ENCODE assay signal across 16 mouse cellular contexts in genomic region chr2:62398115-62398875, GRCm38 (mm10). TPM values are rescaled to one million over a fixed set of nuclear protein-coding genes. Genes with fewer than 3 reads are reported as not detected.
"Had no signal": no experiment of that assay in that cellular context is flagged by ENCODE, and none has a peak within 500 bp of the region (broad histone marks: within the 10 kb centered on the region; RNA-seq: fewer than 3 reads in every experiment).

No protein-coding gene starts in this region.

- H3K4me2 ChIP-seq: neural tube, embryonic 15.5 days had no signal

- H3K27ac ChIP-seq: layer of hippocampus, adult 2 months; liver, embryonic 14.5 days; macrophage; neural tube, embryonic 15.5 days had no signal

- H3K9me3 ChIP-seq: neural tube, embryonic 15.5 days had no signal

- H3K4me1 ChIP-seq: neural tube, embryonic 15.5 days had no signal

- H3K27me3 ChIP-seq: neural tube, embryonic 15.5 days had no signal

- H3K9ac ChIP-seq: liver, embryonic 14.5 days; neural tube, embryonic 15.5 days had no signal

- H3K4me3 ChIP-seq: layer of hippocampus, adult 2 months; myocyte; neural tube, embryonic 15.5 days had no signal

- H3K36me3 ChIP-seq: neural tube, embryonic 15.5 days had no signal

- DNase-seq: kidney, adult 18-20 months; kidney, postnatal 10 days; kidney, postnatal 4 days; left cerebral cortex, postnatal 4 days; lung, adult 2 months; lung, postnatal 10 days; midbrain, embryonic 14.5 days; right cerebral cortex, adult 18-20 months; spleen, adult 18-20 months; thymus, adult 2 months; thymus, postnatal 25 days had no signal

RNA-seq across cellular contexts. Expression of gene Dpp4, which starts 13.7 kb away (rescaled TPM):
- polyA plus RNA-seq: myocyte had no signal
